ENCODE assay signal across 8 mouse cellular contexts in genomic region chr7:16273081-16273765, GRCm38 (mm10). TPM values are rescaled to one million over a fixed set of nuclear protein-coding genes. Genes with fewer than 3 reads are reported as not detected.
DNase-seq lines count a peak whose midpoint lies in the region; ATAC-seq and TF ChIP-seq lines count a peak whose summit lies in the region.

Gene Inafm1 (minus strand): TSS chr7:16273617.

- H3K4me1 ChIP-seq in embryonic facial prominence, embryonic 10.5 days, result peaks cover 39% of the 10 kb centered on the region
- peaks cover 7% of the 10 kb centered on the region for H3K4me1 ChIP-seq in intestine, postnatal 0 days (replicated peaks; ENCODE audit: control insufficient read depth, insufficient read depth, low read length)
- H3K4me1 ChIP-seq in limb, embryonic 10.5 days, result peaks cover 36% of the 10 kb centered on the region
- peaks cover 24% of the 10 kb centered on the region for H3K4me1 ChIP-seq in midbrain, embryonic 12.5 days

- H3K4me2 ChIP-seq in intestine, postnatal 0 days (replicated peaks; ENCODE audit: low read depth), result peak within 1 kb of the TSS; percentile 94
- peak within 1 kb of the TSS; percentile 84 for H3K4me2 ChIP-seq in midbrain, embryonic 12.5 days (replicated peaks)

- peak; percentile 88 for DNase-seq in 3134 (ENCODE audit: extremely low read depth, insufficient read length, low spot score)
- DNase-seq in adrenal gland, postnatal 14 days, result peak; percentile 94
- DNase-seq in embryonic facial prominence, embryonic 10.5 days (ENCODE audit: low spot score), result peak; percentile 95
- peak; percentile 49 for DNase-seq in gonadal fat pad, adult 2 months (ENCODE audit: low read depth)
- DNase-seq in limb, embryonic 10.5 days (ENCODE audit: low spot score), result peak; percentile 92
- peak; percentile 84 for DNase-seq in spleen, adult 12 weeks (ENCODE audit: low spot score)

- no peak for TF ChIP-seq CTCF in intestine, postnatal 0 days (IDR thresholded peaks at IDR 0.05; ENCODE audit: low read depth)

- H3K9ac ChIP-seq in intestine, postnatal 0 days (ENCODE audit: low read depth, low read length), result peak within 1 kb of the TSS; percentile 69
- H3K9ac ChIP-seq in midbrain, embryonic 12.5 days (replicated peaks), result peak within 1 kb of the TSS; percentile 71

- H3K36me3 ChIP-seq in embryonic facial prominence, embryonic 10.5 days (replicated peaks), result peaks cover 34% of the 10 kb centered on the region
- H3K36me3 ChIP-seq in intestine, postnatal 0 days (ENCODE audit: control insufficient read depth, insufficient read depth), result peaks cover 29% of the 10 kb centered on the region
- H3K36me3 ChIP-seq in limb, embryonic 10.5 days, result peaks cover 34% of the 10 kb centered on the region
- peaks cover 31% of the 10 kb centered on the region for H3K36me3 ChIP-seq in midbrain, embryonic 12.5 days

- peak; percentile 66 for ATAC-seq in intestine, postnatal 0 days
- peak; percentile 84 for ATAC-seq in midbrain, embryonic 12.5 days (ENCODE audit: low FRiP score, low read depth)

- peak within 1 kb of the TSS; percentile 78 for H3K4me3 ChIP-seq in embryonic facial prominence, embryonic 10.5 days
- H3K4me3 ChIP-seq in intestine, postnatal 0 days (ENCODE audit: low read depth, low read length), result peak within 1 kb of the TSS; percentile 61
- peak within 1 kb of the TSS; percentile 66 for H3K4me3 ChIP-seq in limb, embryonic 10.5 days
- peak within 1 kb of the TSS; percentile 66 for H3K4me3 ChIP-seq in midbrain, embryonic 12.5 days

- H3K27ac ChIP-seq in embryonic facial prominence, embryonic 10.5 days (replicated peaks), result peak within 1 kb of the TSS; percentile 82
- H3K27ac ChIP-seq in intestine, postnatal 0 days (ENCODE audit: low read depth, low read length), result peak within 1 kb of the TSS; percentile 96
- H3K27ac ChIP-seq in limb, embryonic 10.5 days, result peak within 1 kb of the TSS; percentile 84
- H3K27ac ChIP-seq in midbrain, embryonic 12.5 days (replicated peaks), result peak within 1 kb of the TSS; percentile 91

- peaks cover 34% of the 10 kb centered on the region for H3K27me3 ChIP-seq in embryonic facial prominence, embryonic 10.5 days (replicated peaks; ENCODE audit: low read depth, poor library complexity, severe bottlenecking)
- no peaks in the 10 kb centered on the region for H3K27me3 ChIP-seq in intestine, postnatal 0 days (replicated peaks; ENCODE audit: control insufficient read depth, insufficient read depth, low read length)
- H3K27me3 ChIP-seq in limb, embryonic 10.5 days (ENCODE audit: low read depth, poor library complexity, severe bottlenecking), result no peaks in the 10 kb centered on the region; the same call in 1 of the 2 replicates
- H3K27me3 ChIP-seq in midbrain, embryonic 12.5 days, result peaks cover 34% of the 10 kb centered on the region

- under 1% methylated on average over 49 of the region's 49 CpGs for WGBS in embryonic facial prominence, embryonic 10.5 days
- under 1% methylated on average over 41 of the region's 49 CpGs for WGBS in intestine, postnatal 0 days
- 1% methylated on average over 49 of the region's 49 CpGs for WGBS in limb, embryonic 10.5 days
- under 1% methylated on average over 40 of the region's 49 CpGs for WGBS in midbrain, embryonic 12.5 days

- H3K9me3 ChIP-seq in embryonic facial prominence, embryonic 10.5 days, result no peaks in the 10 kb centered on the region
- H3K9me3 ChIP-seq in intestine, postnatal 0 days (ENCODE audit: control insufficient read depth), result no peaks in the 10 kb centered on the region
- no peaks in the 10 kb centered on the region for H3K9me3 ChIP-seq in limb, embryonic 10.5 days (replicated peaks)
- H3K9me3 ChIP-seq in midbrain, embryonic 12.5 days, result no peaks in the 10 kb centered on the region

RNA-seq across cellular contexts. Expression of gene Inafm1, which starts in this region (rescaled TPM):
- total RNA-seq in adrenal gland, postnatal 14 days (2021), result 16.6 and 21.1 TPM in 2 replicates
- 5.9 and 9.1 TPM in 2 replicates for polyA plus RNA-seq in embryonic facial prominence, embryonic 10.5 days (2016; fragmentation: Nextera tagmentation; extraction: Ambion mirVana)
- polyA plus RNA-seq in gonadal fat pad, adult 2 months (2012; rRNA removed), result 37.4 and 49.1 TPM in 2 replicates
- 24.1 and 24.8 TPM in 2 replicates for polyA plus RNA-seq in intestine, postnatal 0 days (2015; fragmentation: Nextera tagmentation; extraction: Ambion mirVana)
- polyA plus RNA-seq in limb, embryonic 10.5 days (2016; fragmentation: Nextera tagmentation; extraction: Ambion mirVana), result 5.4 and 7.4 TPM in 2 replicates
- 20.5 and 20.6 TPM in 2 replicates for polyA plus RNA-seq in midbrain, embryonic 12.5 days (2016; fragmentation: Nextera tagmentation; extraction: Ambion mirVana)

Comparison
In these comparisons a context has a peak if more than half of its experiments do, and no peak if none do; other contexts are left out.
1. Peak in every context shown above with its lines: DNase-seq, ATAC-seq, H3K4me3 ChIP-seq and H3K27ac ChIP-seq.